Mouse (Mus musculus) layer of hippocampus, adult 9-11 months (tissue): ENCODE measurements at regions not wholly inside any gene's neighbourhood (a gene's known extent, or its start where the extent isn't known, plus 50 kb on each side); places are given as distances from the start of the nearest gene placed in this dataset.

Experiments
- DNase-seq: peaks from one replicate; pipeline ENCODE4 v3.0.0; 2022

- peak; percentile 41 for DNase-seq
Observed at GRCm38 (mm10) chr13:7870266-7870665, 332.4 kb upstream of the Adarb2 start.

- no peak for DNase-seq
Observed at GRCm38 (mm10) chr13:7915327-7915726, 287.3 kb upstream of the Adarb2 start.
